Mouse (Mus musculus): ENCODE data around the gene Tomm40. TPM values are rescaled to one million over a fixed set of nuclear protein-coding genes. Genes with fewer than 3 reads are reported as not detected.
"Not testable (repeated sequence)": the region's sequence is repeated elsewhere in the genome, so short reads cannot be mapped to it uniquely, and the experiment has no call there.

The Tomm40 gene
- polyA plus RNA-seq, 1 experiment from 2014 or later = 142 TPM

GRCm38 (mm10) chr7:19694336-19695212, 20.7 kb downstream of the Tomm40 start:
- no peak for ATAC-seq (replicated peaks; ENCODE audit: insufficient number of reproducible peaks, insufficient read depth, low FRiP score, low read depth)
- Histone ChIP-seq H3K9me3 (replicated peaks) (no peaks in the 10 kb centered on the region), H3K4me1 (replicated peaks) (peaks cover 56% of the 10 kb centered on the region), H3K4me3 (no peak overlapping the region), H3K36me3 (peaks cover 9% of the 10 kb centered on the region; the same call in 1 of the 2 replicates), H3K27ac (peak overlapping the region; percentile 77), H3K9ac (no peak overlapping the region), H3K27me3 (no peaks in the 10 kb centered on the region), H3K4me2 (no peak overlapping the region)
- WGBS = 68% methylated on average over 10 of the region's 10 CpGs

- no peak overlapping the region for H3K4me3 ChIP-seq
- H3K9ac ChIP-seq = no peak overlapping the region
- no peaks in the 10 kb centered on the region for H3K27me3 ChIP-seq
- peaks cover 9% of the 10 kb centered on the region; the same call in 1 of the 2 replicates for H3K36me3 ChIP-seq
- H3K27ac ChIP-seq = peak overlapping the region; percentile 77
- peaks cover 45% of the 10 kb centered on the region for H3K4me1 ChIP-seq (replicated peaks)
- ATAC-seq (replicated peaks; ENCODE audit: insufficient number of reproducible peaks, insufficient read depth, low FRiP score, low read depth) = peak; percentile 20; the same call in 1 of the 2 replicates
- no peaks in the 10 kb centered on the region for H3K9me3 ChIP-seq (replicated peaks)
- H3K4me2 ChIP-seq = peak overlapping the region; percentile 13; the same call in 1 of the 2 replicates
- 27% methylated on average over 10 of the region's 10 CpGs for WGBS
Measured at GRCm38 (mm10) chr7:19693421-19693820, 21.8 kb downstream of the Tomm40 start.

GRCm38 (mm10) chr7:19691873-19692865, 23.1 kb downstream of the Tomm40 start, which contains the start of gene Apoc1:
Gene Apoc1, minus strand, starts transcription at chr7:19692660.
- peaks cover 39% of the 10 kb centered on the region for H3K4me1 ChIP-seq (replicated peaks)
- peaks cover 9% of the 10 kb centered on the region; the same call in 1 of the 2 replicates for H3K36me3 ChIP-seq
- H3K9me3 ChIP-seq (replicated peaks) = no peaks in the 10 kb centered on the region
- H3K4me2 ChIP-seq = peak within 1 kb of the TSS; percentile 13; the same call in 1 of the 2 replicates
- H3K4me3 ChIP-seq = no peak within 1 kb of the TSS
- ATAC-seq (replicated peaks; ENCODE audit: insufficient number of reproducible peaks, insufficient read depth, low FRiP score, low read depth) = no peak
- no peak within 1 kb of the TSS for H3K9ac ChIP-seq
- WGBS = 53% methylated on average over 28 of the region's 28 CpGs
- peak within 1 kb of the TSS; percentile 77 for H3K27ac ChIP-seq
- H3K27me3 ChIP-seq = no peaks in the 10 kb centered on the region

GRCm38 (mm10) chr7:19691434-19691833, 23.8 kb downstream of the Tomm40 start:
- H3K9ac ChIP-seq = no peak overlapping the region
- peaks cover 5% of the 10 kb centered on the region; the same call in 1 of the 2 replicates for H3K36me3 ChIP-seq
- H3K4me1 ChIP-seq (replicated peaks) = peaks cover 39% of the 10 kb centered on the region
- no peaks in the 10 kb centered on the region for H3K27me3 ChIP-seq
- WGBS = 67% methylated on average over 6 of the region's 6 CpGs
- ATAC-seq (replicated peaks; ENCODE audit: insufficient number of reproducible peaks, insufficient read depth, low FRiP score, low read depth) = no peak
- H3K4me2 ChIP-seq = no peak overlapping the region
- no peak overlapping the region for H3K27ac ChIP-seq
- no peaks in the 10 kb centered on the region for H3K9me3 ChIP-seq (replicated peaks)
- no peak overlapping the region for H3K4me3 ChIP-seq

GRCm38 (mm10) chr7:19690845-19691244, 24.4 kb downstream of the Tomm40 start:
- Histone ChIP-seq H3K4me3 (no peak overlapping the region), H3K36me3 (no peaks in the 10 kb centered on the region), H3K27me3 (no peaks in the 10 kb centered on the region), H3K27ac (no peak overlapping the region), H3K4me2 (no peak overlapping the region), H3K4me1 (replicated peaks) (peaks cover 36% of the 10 kb centered on the region), H3K9me3 (replicated peaks) (no peaks in the 10 kb centered on the region), H3K9ac (no peak overlapping the region)
- no peak for ATAC-seq (replicated peaks; ENCODE audit: insufficient number of reproducible peaks, insufficient read depth, low FRiP score, low read depth)
- WGBS = 79% methylated on average over 4 of the region's 4 CpGs

- WGBS = 86% methylated on average over 2 of the region's 2 CpGs
- Histone ChIP-seq H3K27me3 (no peaks in the 10 kb centered on the region), H3K36me3 (no peaks in the 10 kb centered on the region), H3K27ac (no peak overlapping the region), H3K4me2 (no peak overlapping the region), H3K4me3 (no peak overlapping the region), H3K9ac (no peak overlapping the region), H3K9me3 (replicated peaks) (no peaks in the 10 kb centered on the region), H3K4me1 (replicated peaks) (peaks cover 14% of the 10 kb centered on the region)
- ATAC-seq (replicated peaks; ENCODE audit: insufficient number of reproducible peaks, insufficient read depth, low FRiP score, low read depth) = no peak
Measured at GRCm38 (mm10) chr7:19688611-19689010, 26.6 kb downstream of the Tomm40 start.

GRCm38 (mm10) chr7:19688101-19688500, 27.1 kb downstream of the Tomm40 start:
- peaks cover 9% of the 10 kb centered on the region for H3K4me1 ChIP-seq (replicated peaks)
- WGBS = 88% methylated on average over 10 of the region's 10 CpGs
- H3K27ac ChIP-seq = no peak overlapping the region
- no peaks in the 10 kb centered on the region for H3K27me3 ChIP-seq
- no peak overlapping the region for H3K9ac ChIP-seq
- no peak overlapping the region for H3K4me2 ChIP-seq
- no peaks in the 10 kb centered on the region for H3K9me3 ChIP-seq (replicated peaks)
- ATAC-seq (replicated peaks; ENCODE audit: insufficient number of reproducible peaks, insufficient read depth, low FRiP score, low read depth) = no peak
- H3K4me3 ChIP-seq = no peak overlapping the region
- H3K36me3 ChIP-seq = no peaks in the 10 kb centered on the region

- not testable (repeated sequence) for H3K9me3 ChIP-seq (replicated peaks); H3K4me3 ChIP-seq; H3K4me1 ChIP-seq (replicated peaks); H3K9ac ChIP-seq; H3K36me3 ChIP-seq; H3K4me2 ChIP-seq; H3K27me3 ChIP-seq; ATAC-seq (replicated peaks; ENCODE audit: insufficient number of reproducible peaks, insufficient read depth, low FRiP score, low read depth); H3K27ac ChIP-seq
- 44% methylated on average over 8 of the region's 8 CpGs for WGBS
Measured at GRCm38 (mm10) chr7:19686927-19687583, 28.2 kb downstream of the Tomm40 start.

GRCm38 (mm10) chr7:19686521-19686920, 28.7 kb downstream of the Tomm40 start:
- Histone ChIP-seq H3K9ac (no peak overlapping the region), H3K9me3 (replicated peaks) (no peaks in the 10 kb centered on the region), H3K36me3 (no peaks in the 10 kb centered on the region), H3K27me3 (no peaks in the 10 kb centered on the region), H3K27ac (no peak overlapping the region), H3K4me3 (no peak overlapping the region), H3K4me2 (no peak overlapping the region), H3K4me1 (replicated peaks) (0 out of 2 replicates have a peak, but pooled peaks cover under 1% of the 10 kb centered on the region)
- WGBS = 83% methylated on average over 6 of the region's 6 CpGs
- ATAC-seq (replicated peaks; ENCODE audit: insufficient number of reproducible peaks, insufficient read depth, low FRiP score, low read depth) = no peak

- no peaks in the 10 kb centered on the region for H3K27me3 ChIP-seq
- no peaks in the 10 kb centered on the region for H3K9me3 ChIP-seq (replicated peaks)
- no peak overlapping the region for H3K27ac ChIP-seq
- H3K4me2 ChIP-seq = no peak overlapping the region
- 54% methylated on average over 4 of the region's 4 CpGs for WGBS
- H3K4me1 ChIP-seq (replicated peaks) = peaks cover 5% of the 10 kb centered on the region; the same call in 1 of the 2 replicates
- no peak overlapping the region for H3K9ac ChIP-seq
- no peak overlapping the region for H3K4me3 ChIP-seq
- no peak for ATAC-seq (replicated peaks; ENCODE audit: insufficient number of reproducible peaks, insufficient read depth, low FRiP score, low read depth)
- H3K36me3 ChIP-seq = no peaks in the 10 kb centered on the region
Measured at GRCm38 (mm10) chr7:19685374-19685773, 29.9 kb downstream of the Tomm40 start.

Measured in heart, embryonic 15.5 days (tissue).